In the genomic region with DNA sequence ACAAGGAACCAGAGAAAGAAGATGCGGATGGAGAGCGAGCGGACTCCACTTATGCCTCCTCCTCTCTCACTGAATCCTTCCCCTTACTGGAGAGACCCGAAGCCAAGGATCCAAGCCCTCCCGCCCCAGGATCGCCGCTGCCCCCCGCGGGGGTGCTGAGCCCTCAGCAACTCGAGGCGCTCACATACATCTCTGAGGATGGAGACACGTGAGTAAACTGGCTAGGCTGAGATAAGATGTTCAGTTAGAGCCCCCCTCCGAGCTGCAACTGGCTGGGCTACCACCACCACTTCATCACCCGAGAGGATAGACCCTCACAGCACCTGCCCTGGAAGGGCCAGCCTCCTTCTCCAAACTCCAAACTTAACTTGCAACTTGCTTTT, we compare ENCODE assay signal across 8 mouse cellular contexts. TPM values are rescaled to one million over a fixed set of nuclear protein-coding genes. Genes with fewer than 3 reads are reported as not detected.
DNase-seq lines count a peak whose midpoint lies in the region; ATAC-seq and TF ChIP-seq lines count a peak whose summit lies in the region.

No protein-coding gene starts in this region.

- WGBS in cerebellum, adult 2 months: 2% methylated on average over 14 of the region's 14 CpGs
- WGBS in limb, embryonic 15.5 days: 2% methylated on average over 14 of the region's 14 CpGs
- 1% methylated on average over 14 of the region's 14 CpGs for WGBS in stomach, embryonic 15.5 days

- TF ChIP-seq CTCF in cerebellum, adult 2 months (IDR thresholded peaks at IDR 0.05; ENCODE audit: borderline replicate concordance, insufficient read depth, low read depth, low read length): no peak
- TF ChIP-seq CTCF in testis, adult 2 months (IDR thresholded peaks at IDR 0.05; ENCODE audit: control insufficient read depth, insufficient read depth, insufficient replicate concordance, low read depth, low read length): no peak

- H3K9me3 ChIP-seq in limb, embryonic 15.5 days: no peaks in the 10 kb centered on the region
- no peaks in the 10 kb centered on the region for H3K9me3 ChIP-seq in stomach, embryonic 15.5 days

- H3K4me2 ChIP-seq in limb, embryonic 15.5 days: peak overlapping the region; percentile 96
- H3K4me2 ChIP-seq in stomach, embryonic 15.5 days: peak overlapping the region; percentile 95

- H3K27me3 ChIP-seq in cerebellum, adult 2 months (ENCODE audit: control insufficient read depth, insufficient read depth, low read length): no peaks in the 10 kb centered on the region
- no peaks in the 10 kb centered on the region for H3K27me3 ChIP-seq in testis, adult 2 months (ENCODE audit: control insufficient read depth, insufficient read depth, low read length)
- peaks cover 10% of the 10 kb centered on the region for H3K27me3 ChIP-seq in limb, embryonic 15.5 days
- peaks cover 10% of the 10 kb centered on the region for H3K27me3 ChIP-seq in stomach, embryonic 15.5 days (replicated peaks)

- H3K9ac ChIP-seq in limb, embryonic 15.5 days: peak overlapping the region; percentile 66
- H3K9ac ChIP-seq in stomach, embryonic 15.5 days: peak overlapping the region; percentile 10; the same call in 1 of the 2 replicates

- H3K4me1 ChIP-seq in cerebellum, adult 2 months (ENCODE audit: control insufficient read depth, insufficient read depth, low read length): peaks cover 34% of the 10 kb centered on the region
- H3K4me1 ChIP-seq in testis, adult 2 months (ENCODE audit: control insufficient read depth, insufficient read depth, low read length): peaks cover 13% of the 10 kb centered on the region
- peaks cover 21% of the 10 kb centered on the region for H3K4me1 ChIP-seq in limb, embryonic 15.5 days
- H3K4me1 ChIP-seq in stomach, embryonic 15.5 days: peaks cover 10% of the 10 kb centered on the region; the same call in 1 of the 2 replicates

- H3K36me3 ChIP-seq in testis, adult 2 months (ENCODE audit: control insufficient read depth, insufficient read depth, low read length): no peaks in the 10 kb centered on the region
- no peaks in the 10 kb centered on the region for H3K36me3 ChIP-seq in limb, embryonic 15.5 days
- H3K36me3 ChIP-seq in stomach, embryonic 15.5 days: no peaks in the 10 kb centered on the region

- H3K27ac ChIP-seq in cerebellum, adult 2 months (ENCODE audit: insufficient read depth, low read length): peak overlapping the region; percentile 78; the same call in 1 of the 2 replicates
- H3K27ac ChIP-seq in testis, adult 2 months (ENCODE audit: control insufficient read depth, insufficient read depth, low read depth, low read length): no peak overlapping the region
- H3K27ac ChIP-seq in limb, embryonic 15.5 days: peak overlapping the region; percentile 27; the same call in 1 of the 2 replicates
- no peak overlapping the region for H3K27ac ChIP-seq in stomach, embryonic 15.5 days

- no peak for ATAC-seq in limb, embryonic 15.5 days (ENCODE audit: insufficient number of reproducible peaks, low FRiP score, low TSS enrichment, low read depth)
- ATAC-seq in stomach, embryonic 15.5 days (ENCODE audit: insufficient read depth, low FRiP score, low read depth): no peak

- peak overlapping the region; percentile 92 for H3K4me3 ChIP-seq in cerebellum, adult 2 months (replicated peaks; ENCODE audit: insufficient read depth, low read depth, low read length)
- H3K4me3 ChIP-seq in testis, adult 2 months (ENCODE audit: control insufficient read depth, low read depth, low read length): peak overlapping the region; percentile 84
- peak overlapping the region; percentile 67 for H3K4me3 ChIP-seq in limb, embryonic 15.5 days
- H3K4me3 ChIP-seq in stomach, embryonic 15.5 days (replicated peaks): peak overlapping the region; percentile 57

- DNase-seq in cerebellum, adult 2 months: no peak
- no peak for DNase-seq in cerebellum, adult 8-10 months
- DNase-seq in testis, postnatal 14 days (ENCODE audit: low spot score): no peak
- no peak for DNase-seq in ovary, postnatal 14 days (ENCODE audit: low spot score)
- DNase-seq in embryo, embryonic 9.5 days (ENCODE audit: extremely low spot score): no peak

- TF ChIP-seq POLR2A in cerebellum, adult 2 months (IDR thresholded peaks at IDR 0.05; ENCODE audit: borderline replicate concordance, insufficient read depth, low read length): no peak
- no peak for TF ChIP-seq POLR2A in testis, adult 2 months (IDR thresholded peaks at IDR 0.05; ENCODE audit: control insufficient read depth, low read depth, low read length)

RNA-seq across cellular contexts. Expression of gene Nfkbie, which starts 0.6 kb away (rescaled TPM):
- polyA plus RNA-seq in cerebellum, adult 2 months (2012; rRNA removed): 12.5 and 13.5 TPM in 2 replicates
- 0.83 and 0.95 TPM in 2 replicates for polyA plus RNA-seq in testis, adult 2 months (2012; rRNA removed)
- polyA plus RNA-seq in limb, embryonic 15.5 days (2015; fragmentation: Nextera tagmentation; extraction: Ambion mirVana): 5.9 and 6.1 TPM in 2 replicates
- polyA plus RNA-seq in stomach, embryonic 15.5 days (2015; fragmentation: Nextera tagmentation; extraction: Ambion mirVana): 4.3 and 4.4 TPM in 2 replicates

RNA-seq across cellular contexts. Expression of gene Tmem151b, which starts 6.6 kb away (rescaled TPM):
- polyA plus RNA-seq in cerebellum, adult 2 months (2012; rRNA removed): 125 and 130 TPM in 2 replicates
- 0.35 and 0.37 TPM in 2 replicates for polyA plus RNA-seq in testis, adult 2 months (2012; rRNA removed)
- polyA plus RNA-seq in limb, embryonic 15.5 days (2015; fragmentation: Nextera tagmentation; extraction: Ambion mirVana): 2.9 and 4.7 TPM in 2 replicates
- polyA plus RNA-seq in stomach, embryonic 15.5 days (2015; fragmentation: Nextera tagmentation; extraction: Ambion mirVana): 2.3 and 2.5 TPM in 2 replicates

RNA-seq across cellular contexts. Expression of gene Slc35b2, which starts 7.6 kb away (rescaled TPM):
- polyA plus RNA-seq in cerebellum, adult 2 months (2012; rRNA removed): 71.3 and 74.0 TPM in 2 replicates
- polyA plus RNA-seq in testis, adult 2 months (2012; rRNA removed): 26.6 and 35.6 TPM in 2 replicates
- polyA plus RNA-seq in limb, embryonic 15.5 days (2015; fragmentation: Nextera tagmentation; extraction: Ambion mirVana): 139 and 142 TPM in 2 replicates
- 115 and 131 TPM in 2 replicates for polyA plus RNA-seq in stomach, embryonic 15.5 days (2015; fragmentation: Nextera tagmentation; extraction: Ambion mirVana)

RNA-seq across cellular contexts. Expression of gene Hsp90ab1, which starts 17.0 kb away (rescaled TPM):
- 915 and 924 TPM in 2 replicates for polyA plus RNA-seq in cerebellum, adult 2 months (2012; rRNA removed)
- 99.1 and 109 TPM in 2 replicates for polyA plus RNA-seq in testis, adult 2 months (2012; rRNA removed)
- 1,467 and 1,497 TPM in 2 replicates for polyA plus RNA-seq in limb, embryonic 15.5 days (2015; fragmentation: Nextera tagmentation; extraction: Ambion mirVana)
- polyA plus RNA-seq in stomach, embryonic 15.5 days (2015; fragmentation: Nextera tagmentation; extraction: Ambion mirVana): 1,532 and 1,551 TPM in 2 replicates

RNA-seq across cellular contexts. Expression of gene Tcte1, which starts 32.9 kb away (rescaled TPM):
- 0.61 and 0.74 TPM in 2 replicates for polyA plus RNA-seq in cerebellum, adult 2 months (2012; rRNA removed)
- polyA plus RNA-seq in testis, adult 2 months (2012; rRNA removed): 261 and 281 TPM in 2 replicates
- polyA plus RNA-seq in limb, embryonic 15.5 days (2015; fragmentation: Nextera tagmentation; extraction: Ambion mirVana): 0.17 and 0.19 TPM in 2 replicates
- 0.12 and 0.36 TPM in 2 replicates for polyA plus RNA-seq in stomach, embryonic 15.5 days (2015; fragmentation: Nextera tagmentation; extraction: Ambion mirVana)

Comparison
In these comparisons a context has a peak if more than half of its experiments do, and no peak if none do; other contexts are left out.
1. H3K27ac ChIP-seq: peak in cerebellum, adult 2 months (single experiment) and limb, embryonic 15.5 days (single experiment); none in testis, adult 2 months (single experiment) and stomach, embryonic 15.5 days (single experiment).
2. RNA of gene Tmem151b, which starts 6.6 kb away (polyA plus RNA-seq): 125 to 130 TPM in cerebellum, adult 2 months; 2.9 to 4.7 TPM in limb, embryonic 15.5 days, 2.3 to 2.5 TPM in stomach, embryonic 15.5 days and 0.35 to 0.37 TPM in testis, adult 2 months; every median in the first group is over 10 times any median in the second.
3. Peak in every context shown above with its lines, with median percentiles within 50 percentile points of each other: H3K4me3 ChIP-seq.